Mouse (Mus musculus): ENCODE measurements around the gene Spata5. TPM values are rescaled to one million over a fixed set of nuclear protein-coding genes. Genes with fewer than 3 reads are reported as not detected.

Gene Spata5
- 22.1 and 26.2 TPM in 2 replicates for polyA plus RNA-seq (2015; fragmentation: Nextera tagmentation; extraction: Ambion mirVana)

DNA sequence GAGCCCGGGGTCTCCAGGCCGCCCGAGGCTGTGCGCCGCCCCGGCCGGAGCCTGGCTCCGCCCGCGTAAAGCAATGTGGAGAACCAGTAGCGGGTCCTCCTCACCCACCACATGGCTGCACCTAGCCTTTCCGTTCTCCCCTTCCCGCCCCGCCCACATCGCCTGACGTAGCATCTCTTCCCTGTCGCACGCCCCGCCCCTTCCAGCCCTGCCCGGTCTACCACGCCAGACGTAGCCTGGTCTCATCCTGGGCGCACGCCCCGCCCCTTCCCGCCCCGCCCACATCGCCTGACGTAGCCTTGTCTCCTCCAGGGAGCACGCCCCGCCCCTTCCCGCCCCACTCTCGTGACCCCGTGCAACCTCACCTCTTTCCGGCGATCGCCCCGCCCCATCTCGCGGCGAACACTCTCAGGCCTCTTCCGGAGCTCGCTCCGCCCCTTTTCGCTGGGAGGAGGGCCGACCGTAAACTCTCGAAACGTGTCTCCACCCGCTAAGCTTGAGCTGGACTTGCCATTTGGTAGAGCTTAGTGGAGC lies at the start of gene Spata5:
Gene Spata5 (plus strand): TSS at position 439 of the 534 bp plus-strand sequence.
- Histone ChIP-seq H3K27ac (ENCODE audit: low read length) (peak within 1 kb of the TSS; percentile 94), H3K9me3 (ENCODE audit: control insufficient read depth, low read length) (no peaks in the 10 kb centered on the region), H3K36me3 (ENCODE audit: control insufficient read depth, insufficient read depth, low read length) (no peaks in the 10 kb centered on the region), H3K27me3 (replicated peaks; ENCODE audit: control insufficient read depth, insufficient read depth, low read length) (no peaks in the 10 kb centered on the region), H3K4me1 (ENCODE audit: control insufficient read depth, insufficient read depth, low read length) (peaks cover 7% of the 10 kb centered on the region; the same call in 1 of the 2 replicates), H3K4me3 (ENCODE audit: low read length) (peak within 1 kb of the TSS; percentile 97), H3K9ac (ENCODE audit: low read depth, low read length) (peak within 1 kb of the TSS; percentile 83), H3K4me2 (ENCODE audit: low read depth, low read length) (peak within 1 kb of the TSS; percentile 80)
- under 1% methylated on average over 47 of the region's 50 CpGs for WGBS
- ATAC-seq, result peak; percentile 95

DNA sequence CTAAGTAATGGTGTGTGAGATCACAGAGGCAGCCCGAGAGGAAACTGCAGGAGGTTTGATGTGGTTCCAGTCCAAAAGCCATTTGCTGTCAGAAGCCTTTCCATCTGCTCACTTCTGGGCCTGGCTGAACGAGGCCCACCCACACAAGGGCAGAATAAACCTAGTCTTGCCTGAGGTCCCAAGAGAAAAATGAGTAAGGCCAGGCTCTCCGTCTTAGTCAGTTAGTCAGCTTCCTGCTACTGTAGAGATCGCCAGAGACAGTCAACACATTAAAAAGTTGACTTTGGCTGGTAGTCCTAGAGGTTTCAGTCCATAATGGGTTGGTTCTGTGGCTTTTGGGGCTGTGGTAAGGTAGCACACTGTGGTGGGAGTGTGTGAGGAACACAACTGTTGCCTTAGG lies 49.3 kb upstream of the Spata5 start:
- no peak overlapping the region for H3K4me3 ChIP-seq (ENCODE audit: low read length)
- H3K4me1 ChIP-seq (ENCODE audit: control insufficient read depth, insufficient read depth, low read length), result peaks cover 9% of the 10 kb centered on the region
- no peak overlapping the region for H3K4me2 ChIP-seq (ENCODE audit: low read depth, low read length)
- H3K27me3 ChIP-seq (replicated peaks; ENCODE audit: control insufficient read depth, insufficient read depth, low read length), result no peaks in the 10 kb centered on the region
- H3K9ac ChIP-seq (ENCODE audit: low read depth, low read length), result no peak overlapping the region
- H3K9me3 ChIP-seq (ENCODE audit: control insufficient read depth, low read length), result no peaks in the 10 kb centered on the region
- no peak overlapping the region for H3K27ac ChIP-seq (ENCODE audit: low read length)
- WGBS, result 70% methylated on average over 4 of the region's 4 CpGs
- no peaks in the 10 kb centered on the region for H3K36me3 ChIP-seq (ENCODE audit: control insufficient read depth, insufficient read depth, low read length)
- ATAC-seq, result no peak

DNA sequence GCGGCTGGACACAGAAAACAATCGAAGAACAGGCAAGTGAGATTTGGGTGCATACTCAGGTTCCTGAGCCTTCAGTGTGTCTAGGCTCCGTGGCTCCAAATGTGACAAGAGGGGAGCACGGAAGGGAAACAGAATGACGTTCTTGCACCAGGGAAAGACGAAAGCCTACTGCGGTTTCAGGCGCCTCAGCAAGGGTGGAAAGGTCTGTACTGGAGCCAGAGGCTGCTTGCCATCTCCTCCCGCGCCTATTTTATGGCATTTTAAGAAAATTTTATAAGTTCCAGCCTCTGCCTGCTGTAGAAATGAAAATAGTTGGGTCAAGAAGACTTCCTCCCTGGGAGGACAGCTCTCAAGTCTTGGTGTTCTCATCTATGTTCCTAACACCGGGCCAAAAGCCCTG lies 46.0 kb upstream of the Spata5 start:
- no peak for ATAC-seq
- H3K27ac ChIP-seq (ENCODE audit: low read length), result no peak overlapping the region

DNA sequence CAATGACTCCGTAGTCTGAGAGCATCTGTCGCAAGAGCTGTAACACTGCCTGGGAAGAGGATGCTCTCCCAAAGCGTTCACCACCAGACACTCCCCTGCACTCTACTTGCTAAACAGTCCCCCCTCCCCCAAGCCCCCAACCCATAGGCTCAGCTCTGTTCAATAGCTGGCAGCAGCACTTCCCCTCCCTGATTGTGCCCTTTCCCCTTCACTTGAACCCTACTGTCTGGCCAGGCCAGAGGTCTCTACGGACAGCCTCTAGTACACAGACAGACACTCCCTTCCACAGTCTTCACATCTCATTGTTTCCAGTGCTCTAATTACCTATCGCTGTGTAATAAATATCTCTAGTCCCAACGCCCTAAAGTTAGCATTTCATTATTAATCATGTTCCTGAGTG lies 41.8 kb upstream of the Spata5 start:
- Histone ChIP-seq H3K9me3 (ENCODE audit: control insufficient read depth, low read length) (no peaks in the 10 kb centered on the region), H3K4me3 (ENCODE audit: low read length) (no peak overlapping the region), H3K4me1 (ENCODE audit: control insufficient read depth, insufficient read depth, low read length) (peaks cover 5% of the 10 kb centered on the region; the same call in 1 of the 2 replicates), H3K27me3 (replicated peaks; ENCODE audit: control insufficient read depth, insufficient read depth, low read length) (no peaks in the 10 kb centered on the region), H3K9ac (ENCODE audit: low read depth, low read length) (no peak overlapping the region), H3K36me3 (ENCODE audit: control insufficient read depth, insufficient read depth, low read length) (no peaks in the 10 kb centered on the region), H3K4me2 (ENCODE audit: low read depth, low read length) (no peak overlapping the region), H3K27ac (ENCODE audit: low read length) (no peak overlapping the region)
- ATAC-seq, result no peak
- 64% methylated on average over 6 of the region's 6 CpGs for WGBS

More for the DNA sequence above, 46.0 kb upstream of the Spata5 start:
- Histone ChIP-seq H3K9me3 (ENCODE audit: control insufficient read depth, low read length) (no peaks in the 10 kb centered on the region), H3K4me2 (ENCODE audit: low read depth, low read length) (no peak overlapping the region), H3K36me3 (ENCODE audit: control insufficient read depth, insufficient read depth, low read length) (no peaks in the 10 kb centered on the region), H3K4me1 (ENCODE audit: control insufficient read depth, insufficient read depth, low read length) (no peaks in the 10 kb centered on the region), H3K27me3 (replicated peaks; ENCODE audit: control insufficient read depth, insufficient read depth, low read length) (no peaks in the 10 kb centered on the region), H3K9ac (ENCODE audit: low read depth, low read length) (no peak overlapping the region), H3K4me3 (ENCODE audit: low read length) (no peak overlapping the region)
- WGBS, result 86% methylated on average over 11 of the region's 11 CpGs

DNA sequence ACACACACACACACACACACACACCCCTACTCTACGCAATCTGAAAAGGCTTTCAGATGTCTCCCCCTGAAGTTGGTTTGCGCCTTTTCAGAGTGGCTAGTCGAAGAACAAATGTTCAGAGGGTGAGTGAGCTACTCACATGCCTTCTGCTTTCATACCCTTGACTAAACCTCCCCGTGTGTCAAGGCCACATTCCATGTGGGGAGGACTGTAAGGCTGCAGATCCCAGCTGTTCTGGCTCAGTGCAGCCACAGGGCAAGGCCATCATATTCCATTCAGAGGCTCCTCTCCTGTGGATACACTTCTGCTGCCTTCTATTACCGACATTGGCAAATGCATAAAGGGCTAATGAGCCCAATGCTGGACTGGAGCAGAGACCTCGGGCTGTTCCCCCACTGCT lies 41.3 kb upstream of the Spata5 start:
- ATAC-seq, result no peak; the same call in 1 of the 2 replicates
- Histone ChIP-seq H3K4me3 (ENCODE audit: low read length) (no peak overlapping the region), H3K36me3 (ENCODE audit: control insufficient read depth, insufficient read depth, low read length) (no peaks in the 10 kb centered on the region), H3K9ac (ENCODE audit: low read depth, low read length) (no peak overlapping the region), H3K27me3 (replicated peaks; ENCODE audit: control insufficient read depth, insufficient read depth, low read length) (no peaks in the 10 kb centered on the region), H3K9me3 (ENCODE audit: control insufficient read depth, low read length) (no peaks in the 10 kb centered on the region), H3K27ac (ENCODE audit: low read length) (no peak overlapping the region), H3K4me2 (ENCODE audit: low read depth, low read length) (no peak overlapping the region), H3K4me1 (ENCODE audit: control insufficient read depth, insufficient read depth, low read length) (peaks cover 5% of the 10 kb centered on the region; the same call in 1 of the 2 replicates)
- WGBS, result 68% methylated on average over 6 of the region's 6 CpGs

DNA sequence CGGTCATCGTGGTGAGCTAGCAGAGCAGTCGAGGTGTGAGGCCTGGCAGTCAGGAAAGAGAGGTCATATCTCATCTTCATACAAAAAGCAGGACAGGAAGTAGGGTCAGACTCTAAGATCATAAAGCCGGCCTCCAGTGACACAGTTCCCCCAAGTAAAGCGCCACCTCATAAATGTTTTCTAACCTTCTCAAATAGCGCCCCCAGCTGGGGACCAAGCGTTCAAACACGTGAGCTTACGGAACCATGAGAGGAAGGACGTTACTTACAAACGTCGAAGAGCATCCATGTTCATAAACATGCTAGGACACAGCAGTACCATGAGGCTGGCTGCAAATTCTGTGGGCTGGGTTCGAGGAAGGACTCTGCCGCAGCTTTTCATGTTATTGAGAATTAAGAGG lies 40.5 kb upstream of the Spata5 start:
- no peak overlapping the region for H3K4me3 ChIP-seq (ENCODE audit: low read length)
- 79% methylated on average over 14 of the region's 14 CpGs for WGBS

DNA sequence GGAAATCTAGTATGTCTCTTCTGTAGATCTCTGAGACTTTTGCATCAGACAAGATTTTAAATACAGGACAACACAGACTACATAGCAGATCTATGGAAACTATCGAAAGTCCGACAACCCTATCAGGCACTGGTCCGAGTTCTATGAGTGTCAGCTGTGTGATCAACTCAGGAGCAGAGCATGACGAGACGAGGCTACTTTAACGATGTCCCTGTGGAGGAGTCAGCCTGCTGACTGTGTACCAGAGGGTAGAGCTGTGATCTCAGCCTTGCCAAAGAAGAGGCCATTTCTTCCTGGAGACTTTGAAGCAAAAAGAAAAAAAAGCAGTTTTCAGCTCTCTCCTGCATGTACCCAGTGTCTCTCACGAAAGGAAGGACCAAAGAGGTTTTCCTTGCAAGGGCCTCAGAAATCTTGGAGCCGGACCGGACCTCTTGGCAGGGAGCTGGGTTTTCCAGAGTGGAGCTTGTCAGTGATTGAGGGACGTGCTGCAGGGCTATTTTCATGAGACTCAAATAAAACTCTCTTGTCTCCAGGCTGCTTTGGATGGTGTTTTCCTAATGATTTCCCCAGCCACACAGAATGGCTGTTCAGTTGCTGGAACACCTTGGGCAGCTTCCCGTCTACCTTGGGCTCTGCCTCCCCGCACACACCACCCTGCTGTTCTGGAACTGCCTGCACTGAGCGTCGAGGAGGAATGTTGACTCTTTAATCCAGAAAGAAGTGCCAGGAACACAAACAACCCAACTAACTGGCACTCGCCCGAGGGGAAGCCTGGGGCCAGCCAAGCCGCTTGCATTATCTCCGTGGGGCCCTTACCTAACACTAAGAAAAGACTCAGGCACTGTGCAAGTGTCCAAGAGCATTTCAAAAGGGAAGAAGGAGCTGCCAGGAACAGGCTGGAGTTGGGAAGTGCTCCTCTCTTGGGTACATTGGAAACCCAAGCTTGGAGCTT lies 39.5 kb upstream of the Spata5 start:
- 57% methylated on average over 18 of the region's 18 CpGs for WGBS
- Histone ChIP-seq H3K27me3 (replicated peaks; ENCODE audit: control insufficient read depth, insufficient read depth, low read length) (no peaks in the 10 kb centered on the region), H3K27ac (ENCODE audit: low read length) (peak overlapping the region; percentile 23), H3K9ac (ENCODE audit: low read depth, low read length) (no peak overlapping the region), H3K4me1 (ENCODE audit: control insufficient read depth, insufficient read depth, low read length) (peaks cover 5% of the 10 kb centered on the region; the same call in 1 of the 2 replicates), H3K4me3 (ENCODE audit: low read length) (no peak overlapping the region), H3K36me3 (ENCODE audit: control insufficient read depth, insufficient read depth, low read length) (no peaks in the 10 kb centered on the region), H3K4me2 (ENCODE audit: low read depth, low read length) (no peak overlapping the region), H3K9me3 (ENCODE audit: control insufficient read depth, low read length) (no peaks in the 10 kb centered on the region)
- peak; percentile 42; the same call in 1 of the 2 replicates for ATAC-seq

More for the DNA sequence above, 40.5 kb upstream of the Spata5 start:
- Histone ChIP-seq H3K9ac (ENCODE audit: low read depth, low read length) (no peak overlapping the region), H3K27me3 (replicated peaks; ENCODE audit: control insufficient read depth, insufficient read depth, low read length) (no peaks in the 10 kb centered on the region), H3K9me3 (ENCODE audit: control insufficient read depth, low read length) (no peaks in the 10 kb centered on the region), H3K36me3 (ENCODE audit: control insufficient read depth, insufficient read depth, low read length) (no peaks in the 10 kb centered on the region), H3K27ac (ENCODE audit: low read length) (no peak overlapping the region), H3K4me1 (ENCODE audit: control insufficient read depth, insufficient read depth, low read length) (peaks cover 5% of the 10 kb centered on the region; the same call in 1 of the 2 replicates), H3K4me2 (ENCODE audit: low read depth, low read length) (no peak overlapping the region)
- ATAC-seq, result no peak

DNA sequence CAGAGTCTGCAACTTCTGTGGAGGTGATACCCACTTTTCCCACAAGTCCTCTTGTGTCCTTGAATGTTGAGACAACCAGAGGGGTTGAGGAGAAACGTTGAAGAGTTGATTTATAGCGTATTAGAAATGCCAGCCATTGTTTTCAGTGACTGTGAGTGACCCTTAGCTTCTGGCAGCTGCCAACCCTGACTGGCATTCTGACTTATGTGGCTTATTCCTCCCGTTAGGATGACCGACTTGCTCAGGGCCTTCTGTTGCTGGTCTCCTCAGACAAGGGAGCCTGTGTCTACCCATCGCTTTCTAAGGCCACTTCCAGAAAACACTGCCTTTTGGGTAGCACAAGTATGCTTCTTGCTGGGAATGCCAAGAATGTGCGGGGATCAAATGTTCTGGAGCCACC lies 38.2 kb upstream of the Spata5 start:
- H3K9me3 ChIP-seq (ENCODE audit: control insufficient read depth, low read length), result no peaks in the 10 kb centered on the region
- H3K36me3 ChIP-seq (ENCODE audit: control insufficient read depth, insufficient read depth, low read length), result no peaks in the 10 kb centered on the region
- no peak overlapping the region for H3K4me2 ChIP-seq (ENCODE audit: low read depth, low read length)
- no peak for ATAC-seq
- H3K4me1 ChIP-seq (ENCODE audit: control insufficient read depth, insufficient read depth, low read length), result peaks cover 5% of the 10 kb centered on the region; the same call in 1 of the 2 replicates
- H3K27me3 ChIP-seq (replicated peaks; ENCODE audit: control insufficient read depth, insufficient read depth, low read length), result no peaks in the 10 kb centered on the region
- no peak overlapping the region for H3K9ac ChIP-seq (ENCODE audit: low read depth, low read length)
- H3K4me3 ChIP-seq (ENCODE audit: low read length), result no peak overlapping the region
- WGBS, result 71% methylated on average over 6 of the region's 6 CpGs
- H3K27ac ChIP-seq (ENCODE audit: low read length), result no peak overlapping the region

DNA sequence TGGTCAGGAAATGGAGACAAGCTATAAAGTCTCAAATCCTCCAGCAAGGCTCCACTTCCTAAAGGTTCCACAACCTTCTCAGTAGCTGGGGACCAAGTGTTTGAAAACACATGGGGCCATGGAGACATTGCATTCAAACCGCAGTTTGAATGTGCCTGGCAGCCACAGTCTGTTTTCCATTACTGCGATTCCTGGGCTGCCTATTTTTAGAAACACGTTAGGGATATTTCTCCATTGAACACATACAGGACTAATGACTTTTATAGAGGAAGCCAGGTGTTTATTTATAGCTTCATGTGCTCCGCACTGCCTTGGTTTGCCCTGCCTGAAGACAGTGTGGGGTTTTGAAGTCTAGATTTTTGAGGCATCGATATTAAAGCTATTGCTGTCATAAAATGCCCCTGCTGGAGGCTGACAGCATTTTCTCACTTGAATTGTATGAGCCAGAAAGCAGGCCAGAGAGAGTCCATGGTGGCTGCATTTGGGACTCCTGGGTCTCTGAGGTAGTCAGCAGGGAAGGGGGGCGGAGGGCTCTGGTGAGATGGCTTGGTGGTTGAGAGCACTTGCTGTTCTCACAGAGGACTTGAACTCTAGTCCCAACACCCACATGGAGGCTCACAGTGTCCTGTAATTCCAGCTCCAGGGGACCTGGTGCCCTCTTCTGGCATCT lies 36.5 kb upstream of the Spata5 start:
- ATAC-seq, result no peak
- 71% methylated on average over 6 of the region's 6 CpGs for WGBS
- H3K27me3 ChIP-seq (replicated peaks; ENCODE audit: control insufficient read depth, insufficient read depth, low read length), result no peaks in the 10 kb centered on the region
- H3K36me3 ChIP-seq (ENCODE audit: control insufficient read depth, insufficient read depth, low read length), result no peaks in the 10 kb centered on the region
- peaks cover 5% of the 10 kb centered on the region; the same call in 1 of the 2 replicates for H3K4me1 ChIP-seq (ENCODE audit: control insufficient read depth, insufficient read depth, low read length)
- H3K9ac ChIP-seq (ENCODE audit: low read depth, low read length), result no peak overlapping the region
- no peak overlapping the region for H3K4me2 ChIP-seq (ENCODE audit: low read depth, low read length)
- no peak overlapping the region for H3K4me3 ChIP-seq (ENCODE audit: low read length)
- H3K27ac ChIP-seq (ENCODE audit: low read length), result no peak overlapping the region
- H3K9me3 ChIP-seq (ENCODE audit: control insufficient read depth, low read length), result no peaks in the 10 kb centered on the region

Measured in intestine, embryonic 16.5 days (tissue).